Mouse (Mus musculus): ENCODE results near the gene Lrp1.

Gene Lrp1

GRCm38 (mm10) chr10:127508239-127508638 lies 112.7 kb downstream of the Lrp1 start:
- peak; percentile 82 for DNase-seq (ENCODE audit: extremely low spot score)

GRCm38 (mm10) chr10:127500894-127501893 lies 119.8 kb downstream of the Lrp1 start, which contains the start of gene Stac3:
Gene Stac3 (plus strand): TSS chr10:127501686.
- no peak for DNase-seq (ENCODE audit: extremely low spot score)

- DNase-seq (ENCODE audit: extremely low spot score), result no peak
Observed at GRCm38 (mm10) chr10:127500042-127500441, 120.9 kb downstream of the Lrp1 start.

GRCm38 (mm10) chr10:127499516-127499915 lies 121.4 kb downstream of the Lrp1 start:
- DNase-seq (ENCODE audit: extremely low spot score), result no peak

- DNase-seq (ENCODE audit: extremely low spot score), result no peak
Observed at GRCm38 (mm10) chr10:127496156-127496555, 124.8 kb downstream of the Lrp1 start.

GRCm38 (mm10) chr10:127492118-127492517 lies 128.8 kb downstream of the Lrp1 start:
- no peak for DNase-seq (ENCODE audit: extremely low spot score)

GRCm38 (mm10) chr10:127491128-127491512 lies 129.8 kb downstream of the Lrp1 start:
- no peak for DNase-seq (ENCODE audit: extremely low spot score)

- DNase-seq (ENCODE audit: extremely low spot score), result no peak
Observed at GRCm38 (mm10) chr10:127490160-127491127, 130.5 kb downstream of the Lrp1 start.

GRCm38 (mm10) chr10:127488856-127489255 lies 132.1 kb downstream of the Lrp1 start:
- no peak for DNase-seq (ENCODE audit: extremely low spot score)
